Mouse (Mus musculus) left cerebral cortex, adult 2 months (tissue): ENCODE measurements around the gene 1700123O20Rik. TPM values are rescaled to one million over a fixed set of nuclear protein-coding genes. Genes with fewer than 3 reads are reported as not detected.

ENCODE experiments used
- DNase-seq, 2 experiments: peaks; one replicate each; pipeline ENCODE4 v3.0.0; 2021 to 2022; ENCODE audit warnings: low spot score in 2 of 2, mixed read lengths in 1 of 2; ENCODE audit errors: extremely low spot score in 1 of 2
- H3K27ac ChIP-seq: fragments of 200-600 bp; 2 replicates; pipeline ENCODE4 v1.8.1; 2022
- H3K4me3 ChIP-seq: fragments of 200-600 bp; 2 replicates; pipeline ENCODE4 v1.8.1; 2022
- CTCF ChIP-seq: fragments of 200-600 bp; IDR thresholded peaks from 2 replicates; pipeline ENCODE4 v1.8.1; 2022; ENCODE audit warnings: antibody characterized with exemption, mild to moderate bottlenecking, moderate library complexity
- intact Hi-C: fragments of 180-260 bp; cut with DNase I; formaldehyde crosslinking; loops from one replicate; pipeline ENCODE4 v1.15.1; 2025
- total RNA-seq, 2 experiments: library from RNA; stranded (reverse); gene quantifications; 2 replicates each; pipeline ENCODE4 v1.2.3; 2021

The 1700123O20Rik gene
- total RNA-seq, 2 experiments from 2014 or later = 20.2 to 22.7 TPM

DNA sequence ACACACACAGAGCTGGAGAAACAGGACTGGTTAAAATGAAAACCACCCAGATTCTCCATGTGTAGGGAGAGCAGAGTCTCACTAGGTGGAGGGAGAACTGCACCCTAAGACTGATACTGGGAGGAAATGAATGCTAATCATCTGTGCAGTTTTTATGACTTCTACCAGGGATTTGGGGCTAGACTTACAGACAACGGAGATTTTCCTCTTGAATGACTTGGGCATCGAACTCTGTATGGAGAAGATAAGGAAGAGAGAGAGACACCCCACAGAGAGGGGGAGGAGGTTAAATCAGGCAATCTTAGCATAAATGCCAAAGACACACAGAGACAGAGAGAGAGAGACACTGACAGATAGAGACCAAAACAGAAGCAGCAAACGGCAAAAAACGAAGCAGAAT is 38.1 kb upstream of the 1700123O20Rik start:
- Histone ChIP-seq H3K4me3 (no peak overlapping the region), H3K27ac (no peak overlapping the region)
- intact Hi-C loops = no loop called here
- TF ChIP-seq CTCF = no peak
- no peak for DNase-seq

DNA sequence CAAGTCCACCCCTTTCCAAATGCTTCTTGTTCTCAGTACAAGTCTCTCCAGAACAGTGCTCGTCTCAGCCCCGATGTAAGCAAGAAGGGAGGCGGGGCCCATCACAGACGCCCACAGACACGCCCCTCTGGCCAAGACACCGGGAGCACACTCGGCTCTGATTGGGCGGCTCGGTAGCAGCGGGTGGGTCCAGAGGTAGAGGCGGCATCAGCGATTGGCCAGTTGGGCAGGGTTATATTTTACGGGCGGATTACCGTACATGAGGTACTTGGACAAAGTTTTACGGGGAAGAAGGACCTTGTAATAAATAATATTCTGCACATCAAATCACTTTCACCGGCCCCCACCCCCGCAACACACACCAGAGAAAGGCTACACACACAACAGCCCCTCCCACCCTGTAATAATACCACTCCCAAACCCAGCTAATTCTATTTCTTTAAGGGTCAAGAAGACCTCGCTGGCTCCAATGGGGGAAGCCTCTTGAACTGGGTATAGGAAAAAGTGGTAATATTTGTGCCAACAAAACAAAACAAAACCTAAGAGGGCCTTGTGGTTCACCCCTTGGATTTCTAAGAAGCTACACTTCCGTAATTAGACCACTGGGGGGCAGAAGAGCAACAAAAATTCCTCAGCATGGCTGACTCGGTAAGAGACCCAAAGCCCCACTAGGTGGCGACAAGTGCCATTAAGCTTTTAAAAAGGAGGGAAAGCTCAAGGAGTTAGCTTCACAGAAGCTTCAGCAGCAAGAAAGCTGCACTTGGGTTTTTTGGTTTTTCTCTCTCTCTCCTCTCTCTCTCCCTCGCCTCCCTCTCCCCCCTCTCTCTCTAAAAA is 35.2 kb upstream of the 1700123O20Rik start:
- DNase-seq = peak; percentile 80 to 82
- intact Hi-C loops = loop anchor here (2.0 kb wide), 1 partner anchor 50 kb away; no protein-coding TSS in a partner anchor
- Histone ChIP-seq H3K4me3 (no peak overlapping the region), H3K27ac (no peak overlapping the region)
- peak; percentile 95 for TF ChIP-seq CTCF

DNA sequence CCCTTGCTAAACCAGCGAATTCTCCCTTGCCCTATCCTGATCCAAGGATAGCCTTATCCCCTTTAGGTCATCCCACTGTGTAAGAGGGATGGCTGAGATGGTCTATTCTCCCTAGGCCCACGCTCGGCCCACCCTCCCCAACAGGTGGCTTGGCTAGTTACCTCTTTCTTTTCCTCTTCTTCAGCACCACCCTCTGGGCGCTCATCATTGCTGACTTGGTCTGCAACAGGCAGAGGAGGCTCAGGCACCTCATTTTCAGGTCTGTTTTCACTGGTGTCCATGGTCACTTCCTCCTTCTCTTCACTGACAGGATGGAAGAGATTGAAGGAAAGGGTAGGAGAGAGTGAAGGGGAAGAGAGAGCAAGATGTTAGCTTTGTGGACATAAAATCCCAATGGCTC is 34.5 kb upstream of the 1700123O20Rik start:
- TF ChIP-seq CTCF = no peak
- no peak overlapping the region for H3K4me3 ChIP-seq
- H3K27ac ChIP-seq = no peak overlapping the region
- no peak for DNase-seq
- intact Hi-C loops = loop anchor here (2.0 kb wide), 1 partner anchor 49 kb away; no protein-coding TSS in a partner anchor

DNA sequence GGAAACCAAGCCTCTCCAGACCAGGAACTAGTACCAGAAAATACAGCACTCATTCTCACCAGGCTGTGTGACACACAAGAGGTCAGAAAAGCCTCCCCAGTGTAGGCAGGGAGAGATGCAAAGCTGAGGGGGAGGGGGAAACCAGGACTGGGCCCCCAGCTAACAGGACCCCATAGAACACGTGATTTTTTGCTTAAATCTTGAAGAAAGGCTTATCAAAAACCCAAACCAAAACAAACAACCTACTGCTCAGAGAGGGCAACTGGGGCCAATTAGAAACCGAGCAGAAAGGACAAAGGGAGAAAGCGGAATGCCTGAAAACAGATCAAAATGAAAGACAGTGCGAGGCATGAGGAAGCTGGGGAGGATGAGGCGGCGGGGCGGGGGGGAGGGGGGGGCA is 33.2 kb upstream of the 1700123O20Rik start:
- intact Hi-C loops = loop anchor here (2.0 kb wide), 1 partner anchor 34 kb away; the partner anchor contains the start of genes 1700123O20Rik and Acin1
- Histone ChIP-seq H3K4me3 (peak overlapping the region; percentile 79), H3K27ac (peak overlapping the region; percentile 94)
- no peak for TF ChIP-seq CTCF
- no peak for DNase-seq

DNA sequence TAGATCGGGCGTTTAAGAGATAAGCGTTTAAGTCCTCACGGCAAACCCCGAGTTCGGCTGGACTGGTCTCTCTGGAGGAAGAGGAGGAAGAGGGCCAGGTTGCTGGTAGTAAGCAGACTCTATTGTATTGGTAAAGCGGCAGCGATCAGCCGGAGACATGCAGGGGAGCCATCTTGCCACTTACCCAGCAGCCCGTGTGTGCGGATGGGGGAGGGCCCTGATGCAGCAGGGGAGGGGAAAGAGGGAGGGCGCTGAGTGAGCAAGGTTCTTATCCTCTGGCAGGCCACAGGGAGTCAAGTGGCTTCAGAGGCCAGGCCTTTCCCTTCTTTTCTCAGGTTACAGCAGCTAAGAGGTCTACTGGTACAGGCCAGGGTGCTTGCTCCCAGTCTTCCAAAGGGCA is 32.5 kb upstream of the 1700123O20Rik start:
- peak overlapping the region; percentile 79 for H3K4me3 ChIP-seq
- no peak; the same call in 1 of the 2 replicates for TF ChIP-seq CTCF
- peak overlapping the region; percentile 94 for H3K27ac ChIP-seq
- intact Hi-C loops = loop anchor here (2.0 kb wide), 1 partner anchor 33 kb away; the partner anchor contains the start of genes 1700123O20Rik and Acin1
- peak; percentile 79 to 82 for DNase-seq

DNA sequence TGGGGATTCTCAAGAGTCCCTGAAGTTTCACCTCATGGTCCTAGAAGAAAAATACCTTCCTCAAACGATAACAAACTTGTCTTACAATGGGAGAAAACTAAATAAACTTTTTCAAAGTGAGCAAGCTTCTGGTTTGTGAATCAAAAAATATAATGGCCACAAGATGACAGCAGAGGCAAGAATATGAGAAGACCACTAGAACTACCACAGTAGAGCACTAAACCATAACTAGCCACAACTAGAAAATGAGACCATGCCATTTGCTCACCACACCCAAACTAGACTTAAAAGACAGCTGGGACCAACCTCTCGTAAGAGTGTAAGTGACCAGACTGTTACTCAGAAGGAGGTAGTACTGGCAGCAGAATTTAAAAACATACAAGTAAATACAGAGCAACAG is 26.0 kb upstream of the 1700123O20Rik start:
- no peak overlapping the region for H3K4me3 ChIP-seq
- H3K27ac ChIP-seq = no peak overlapping the region
- peak; percentile 54 for TF ChIP-seq CTCF
- no peak for DNase-seq
- intact Hi-C loops = no loop called here

DNA sequence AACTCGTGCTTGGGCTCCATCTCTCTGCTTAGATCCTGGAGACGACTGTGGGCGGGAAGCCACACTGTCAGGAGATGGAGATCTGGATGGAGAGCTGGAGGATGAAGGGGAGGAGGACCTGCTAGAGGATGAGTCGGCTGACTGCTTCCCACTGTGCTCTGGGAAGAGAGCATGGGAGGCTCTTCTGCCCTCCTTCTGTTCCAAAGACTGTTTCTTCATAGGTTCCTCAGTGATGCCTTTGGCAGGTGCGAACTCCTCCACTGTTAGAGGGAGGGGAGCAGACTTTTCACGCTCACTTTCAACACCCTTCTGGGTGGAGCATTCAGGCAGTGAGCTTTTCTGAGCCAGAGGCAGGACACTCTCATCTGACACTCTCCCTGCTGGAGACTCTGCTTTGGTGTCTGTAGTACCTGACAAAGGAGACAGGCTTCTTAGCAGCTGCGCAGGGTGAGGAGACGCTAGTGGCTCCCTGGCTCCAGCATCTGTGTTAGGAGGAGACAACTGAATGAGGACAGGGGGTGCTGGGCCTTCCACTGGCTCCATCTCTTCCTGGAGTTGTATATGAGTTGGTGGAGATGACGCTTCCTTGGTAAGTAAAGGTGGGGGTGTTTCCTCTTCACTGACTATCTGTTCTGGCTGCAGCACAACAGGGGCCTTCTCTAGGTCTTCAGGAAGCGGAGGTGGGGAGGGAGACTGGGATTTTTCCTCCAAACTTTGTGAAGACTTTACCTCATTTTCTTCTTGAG is 21.4 kb upstream of the 1700123O20Rik start:
- no peak; the same call in 1 of the 2 replicates for TF ChIP-seq CTCF
- intact Hi-C loops = no loop called here
- Histone ChIP-seq H3K27ac (peak overlapping the region; percentile 66; the same call in 1 of the 2 replicates), H3K4me3 (no peak overlapping the region)
- DNase-seq = peak; percentile 49

DNA sequence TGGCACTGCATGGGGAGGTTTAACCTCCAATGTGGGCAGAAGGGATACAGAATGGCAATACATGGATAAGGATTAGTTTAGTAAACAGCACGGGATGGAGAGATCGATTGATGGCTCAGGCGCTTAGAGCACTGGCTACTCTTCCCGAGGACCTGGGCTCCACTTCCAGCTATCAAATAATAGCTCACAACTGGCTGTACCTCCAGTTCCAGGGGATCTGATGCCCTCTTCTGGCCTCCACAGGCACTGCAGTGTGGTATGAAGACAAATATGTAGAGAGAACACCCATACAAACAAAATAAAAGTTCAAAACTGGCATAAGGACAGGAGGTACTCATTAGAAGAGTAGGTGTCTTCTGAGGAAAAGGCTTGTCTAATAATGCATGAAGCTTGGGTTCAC is 16.6 kb upstream of the 1700123O20Rik start:
- intact Hi-C loops = no loop called here
- H3K27ac ChIP-seq = no peak overlapping the region
- H3K4me3 ChIP-seq = no peak overlapping the region
- TF ChIP-seq CTCF = peak; percentile 79
- peak in 1 of 2 experiments; percentile 48 for DNase-seq

DNA sequence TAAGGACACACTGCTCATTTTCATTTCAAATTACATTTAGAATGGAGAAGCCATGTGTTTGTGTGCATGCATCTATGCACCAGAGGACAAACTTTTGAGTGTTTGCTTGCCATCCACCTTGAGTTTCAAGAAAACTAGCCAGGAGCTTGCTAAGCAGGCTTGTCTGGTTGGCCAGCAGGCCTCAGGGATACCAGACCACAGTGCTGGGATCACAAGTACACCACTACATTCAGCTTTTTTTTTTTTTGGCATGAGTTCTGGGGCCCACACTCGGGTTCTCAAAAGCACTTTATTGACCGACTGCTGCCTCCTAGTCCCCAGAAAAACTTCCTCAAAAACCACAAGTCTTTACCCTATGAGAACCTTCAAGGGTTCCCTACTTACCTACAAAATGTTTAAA is 11.7 kb upstream of the 1700123O20Rik start:
- H3K4me3 ChIP-seq = no peak overlapping the region
- no peak overlapping the region for H3K27ac ChIP-seq
- TF ChIP-seq CTCF = no peak
- no peak for DNase-seq
- intact Hi-C loops = no loop called here

DNA sequence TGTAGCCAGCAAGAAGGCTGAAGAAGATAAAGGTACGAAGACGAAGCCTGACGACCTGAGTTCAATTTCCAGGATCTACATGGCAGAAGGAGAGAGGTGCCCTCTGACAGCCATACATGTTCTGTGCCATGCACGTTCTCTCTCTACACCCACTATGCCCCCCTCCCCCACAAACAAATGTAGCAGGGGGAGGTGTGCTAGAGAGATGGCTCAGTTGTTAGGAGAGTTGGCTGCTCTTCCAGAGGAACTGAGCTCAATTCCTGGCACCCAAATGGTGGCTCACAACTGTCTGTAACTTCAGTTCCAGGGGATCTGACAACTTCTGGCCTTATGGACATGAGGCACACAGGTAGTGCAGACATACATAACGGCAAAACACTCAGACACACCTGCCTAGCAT is 9.7 kb upstream of the 1700123O20Rik start:
- intact Hi-C loops = no loop called here
- Histone ChIP-seq H3K27ac (no peak overlapping the region), H3K4me3 (no peak overlapping the region)
- TF ChIP-seq CTCF = no peak
- no peak for DNase-seq

DNA sequence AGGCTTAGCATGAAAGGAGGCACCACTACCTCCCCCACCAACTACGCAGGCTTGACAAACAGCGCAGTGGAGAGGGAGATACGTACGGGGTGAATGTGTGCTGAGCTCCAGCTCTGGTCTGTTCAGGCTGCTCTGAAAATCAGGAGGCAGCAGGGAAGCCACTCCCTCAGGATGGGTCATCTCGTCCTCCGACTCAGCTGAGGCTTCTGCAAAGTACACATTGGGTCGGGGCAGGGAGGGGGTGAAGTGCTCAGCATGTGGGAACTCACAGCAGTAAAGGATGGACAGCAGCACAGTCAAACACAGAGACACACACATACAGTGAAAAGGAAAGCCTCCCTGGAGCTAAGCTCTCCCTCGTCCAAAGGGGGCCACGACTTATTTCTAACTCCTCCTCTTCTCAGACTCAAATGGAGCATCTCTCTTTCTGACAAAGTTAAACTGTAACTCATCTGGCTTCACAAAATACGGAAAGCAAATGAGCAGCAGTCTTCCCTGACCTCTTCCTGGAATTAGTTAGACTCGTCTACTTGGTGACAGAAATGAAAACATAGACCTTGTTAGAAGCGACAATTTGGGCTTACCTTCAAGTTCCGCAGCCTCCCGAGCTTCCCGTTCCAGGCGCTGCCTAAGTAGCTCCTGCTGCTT is 7.2 kb upstream of the 1700123O20Rik start:
- no peak overlapping the region for H3K4me3 ChIP-seq
- TF ChIP-seq CTCF = no peak
- intact Hi-C loops = no loop called here
- H3K27ac ChIP-seq = no peak overlapping the region
- DNase-seq = no peak

DNA sequence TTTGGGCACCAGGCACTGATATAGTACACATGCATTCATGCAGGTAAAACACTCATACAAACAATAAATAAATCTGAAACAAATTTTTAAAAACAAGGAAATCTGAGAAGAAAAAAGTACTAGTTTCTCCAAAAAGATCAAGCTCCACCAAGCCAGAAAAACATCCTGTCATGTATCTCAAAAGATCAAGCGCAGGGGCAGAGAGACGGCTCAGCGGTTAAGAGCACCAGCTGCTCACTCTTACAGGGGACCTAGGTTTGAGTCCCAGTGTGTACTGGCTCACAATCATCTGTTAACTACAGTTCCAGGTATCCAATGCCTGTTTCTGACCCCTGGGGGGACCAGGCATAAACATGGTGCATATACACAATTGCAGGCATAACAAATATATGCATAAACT is 3.6 kb upstream of the 1700123O20Rik start:
- Histone ChIP-seq H3K27ac (no peak overlapping the region), H3K4me3 (no peak overlapping the region)
- intact Hi-C loops = no loop called here
- DNase-seq = no peak
- no peak for TF ChIP-seq CTCF
